Mouse (Mus musculus) spleen, adult 2 months (tissue): ENCODE measurements around the gene Vwa5b2. TPM values are rescaled to one million over a fixed set of nuclear protein-coding genes. Genes with fewer than 3 reads are reported as not detected.

Experiments used
- DNase-seq, 2 experiments: peaks; one replicate each; pipeline versions ENCODE4 v3.0.0 to v3.0.0-alpha.2; 2012 to 2021; ENCODE audit warnings: low spot score in 2 of 2, low read depth in 1 of 2
- H3K27ac ChIP-seq: fragments of 200-500 bp; 2 replicates; pipeline ENCODE4 v1.5.1; 2012; ENCODE audit warnings: low read length, inconsistent platforms; ENCODE audit not compliant: insufficient read depth
- H3K27me3 ChIP-seq: fragments of 200-500 bp; 2 replicates; pipeline ENCODE4 v1.6.1; 2012; ENCODE audit warnings: mild to moderate bottlenecking, moderate library complexity, low read length, inconsistent platforms; ENCODE audit not compliant: control insufficient read depth, insufficient read depth
- H3K36me3 ChIP-seq: fragments of 200-500 bp; 2 replicates; pipeline ENCODE4 v1.6.1; 2012; ENCODE audit warnings: mild to moderate bottlenecking, low read length, inconsistent platforms; ENCODE audit not compliant: control insufficient read depth, insufficient read depth
- H3K4me1 ChIP-seq: fragments of 200-500 bp; 2 replicates; pipeline ENCODE4 v1.6.1; 2011; ENCODE audit warnings: inconsistent platforms; ENCODE audit not compliant: control insufficient read depth, insufficient read depth, insufficient read length
- H3K4me3 ChIP-seq: fragments of 200-500 bp; 2 replicates; pipeline ENCODE4 v1.5.1; 2011; ENCODE audit warnings: mild to moderate bottlenecking, inconsistent platforms; ENCODE audit not compliant: insufficient read depth, insufficient read length; ENCODE audit errors: extremely low read depth
- CTCF ChIP-seq: fragments of 200-500 bp; IDR thresholded peaks from 2 replicates; pipeline ENCODE4 v1.5.1; 2011; ENCODE audit warnings: mild to moderate bottlenecking, inconsistent platforms; ENCODE audit not compliant: insufficient read depth, insufficient read length, insufficient replicate concordance; ENCODE audit errors: extremely low read depth
- POLR2A ChIP-seq: fragments of 200-500 bp; IDR thresholded peaks from 2 replicates; pipeline ENCODE4 v1.6.1; 2011; ENCODE audit warnings: low read depth, low read length, inconsistent platforms
- WGBS: fragments of 180-500 bp; shearing (Covaris S2); methylation state at CpG from one replicate; pipeline ENCODE4 v1.1.7; 2018; 5-methylcytosine and 5-hydroxymethylcytosine counted together
- polyA plus RNA-seq: library from polyadenylated mRNA; depleted of rRNA; stranded (reverse); fragments of >200 nt; gene quantifications from 2 replicates; pipeline ENCODE4 v1.2.3, GENCODE M21; 2012

Gene Vwa5b2
- polyA plus RNA-seq, 1 experiment, result 0.07 TPM

DNA sequence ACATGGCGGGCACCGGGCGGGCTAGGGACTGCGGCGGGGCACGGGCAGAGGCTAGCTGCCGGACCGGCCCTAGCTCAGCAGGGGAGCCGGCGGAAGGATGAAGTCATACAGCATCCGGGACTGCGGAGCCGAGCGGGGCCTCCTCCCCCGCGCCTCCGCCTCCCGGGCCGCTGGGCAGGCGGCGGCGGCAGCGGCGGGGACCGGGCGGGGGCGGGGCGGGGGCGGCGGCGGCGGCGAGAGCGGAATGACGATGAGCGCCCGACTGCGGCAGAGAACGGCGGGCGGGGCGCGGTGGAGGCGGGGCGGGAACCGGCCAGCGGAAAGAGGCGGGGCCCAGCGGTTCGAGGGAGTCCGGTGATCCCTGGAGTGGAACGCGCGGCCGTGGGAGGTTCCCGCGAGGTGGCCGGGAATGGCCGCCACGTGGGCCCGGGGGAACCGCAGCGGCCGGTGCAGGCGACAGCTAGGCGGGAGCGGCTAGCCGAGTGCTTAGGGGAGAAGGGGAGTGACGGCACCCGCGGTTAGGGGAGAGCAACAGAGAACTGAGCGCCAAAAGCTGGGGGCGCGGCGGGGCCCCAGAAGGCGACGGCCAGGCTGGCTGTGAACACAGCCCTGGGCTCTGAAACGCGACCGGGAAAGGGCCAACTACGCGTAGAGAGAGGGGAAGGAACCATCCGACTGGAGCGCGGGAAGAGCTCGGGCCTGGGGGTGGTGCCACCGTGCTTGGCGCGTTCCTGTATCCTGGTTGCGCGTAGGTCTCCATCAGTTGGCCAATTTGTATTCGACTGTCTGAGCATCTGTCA lies 32.1 kb downstream of the Vwa5b2 start, which contains the start of gene Camk2n2:
Gene Camk2n2 (minus strand): TSS at position 97 of the 800 bp plus-strand sequence.
- WGBS, result 2% methylated on average over 64 of the region's 92 CpGs
- Histone ChIP-seq H3K4me3 (peak within 1 kb of the TSS; percentile 76), H3K27ac (no peak within 1 kb of the TSS), H3K36me3 (no peaks in the 10 kb centered on the region; the same call in 1 of the 2 replicates), H3K4me1 (peaks cover 8% of the 10 kb centered on the region), H3K27me3 (peaks cover 22% of the 10 kb centered on the region)
- no peak for TF ChIP-seq POLR2A
- TF ChIP-seq CTCF, result no peak
- peak in 1 of 2 experiments; percentile 45 for DNase-seq

DNA sequence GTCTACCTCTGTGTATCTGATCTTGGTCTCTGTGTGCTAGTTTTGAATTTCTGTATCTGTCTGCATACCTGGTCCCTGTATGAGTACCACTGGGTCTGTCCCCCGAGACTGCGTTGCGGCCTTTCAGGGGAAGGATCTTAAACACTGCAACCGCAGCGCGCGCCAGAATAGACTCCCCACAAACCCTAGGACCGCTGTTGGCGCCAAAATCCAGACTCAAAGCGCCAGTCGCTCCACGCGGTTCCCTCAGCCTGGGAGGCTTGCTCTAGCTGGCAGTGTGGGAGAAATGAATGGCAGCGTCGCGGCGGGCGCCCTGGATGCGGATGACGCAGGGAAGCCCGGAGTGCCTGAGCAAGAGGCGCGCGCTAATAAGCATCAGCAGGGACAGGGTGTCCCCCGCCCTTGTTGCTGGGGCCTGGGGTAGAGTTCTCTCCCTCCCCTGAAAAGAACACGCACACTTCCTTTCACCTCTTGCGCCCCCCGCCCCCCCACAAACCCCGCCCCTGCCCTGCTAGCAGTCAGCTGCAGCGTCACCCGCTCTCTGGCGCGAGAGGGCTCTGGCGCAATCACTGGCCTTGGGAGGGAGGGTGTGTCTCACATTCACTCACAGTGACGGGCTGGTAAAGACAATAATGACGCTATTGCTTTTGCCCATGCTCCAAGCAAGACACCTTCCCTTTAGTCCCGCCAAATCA lies 32.9 kb downstream of the Vwa5b2 start:
- H3K27me3 ChIP-seq, result peaks cover 22% of the 10 kb centered on the region
- H3K4me1 ChIP-seq, result peaks cover 8% of the 10 kb centered on the region
- peak overlapping the region; percentile 76 for H3K4me3 ChIP-seq
- TF ChIP-seq POLR2A, result no peak
- no peak for TF ChIP-seq CTCF
- no peak for DNase-seq
- H3K36me3 ChIP-seq, result no peaks in the 10 kb centered on the region; the same call in 1 of the 2 replicates
- H3K27ac ChIP-seq, result no peak overlapping the region
- under 1% methylated on average over 34 of the region's 37 CpGs for WGBS

DNA sequence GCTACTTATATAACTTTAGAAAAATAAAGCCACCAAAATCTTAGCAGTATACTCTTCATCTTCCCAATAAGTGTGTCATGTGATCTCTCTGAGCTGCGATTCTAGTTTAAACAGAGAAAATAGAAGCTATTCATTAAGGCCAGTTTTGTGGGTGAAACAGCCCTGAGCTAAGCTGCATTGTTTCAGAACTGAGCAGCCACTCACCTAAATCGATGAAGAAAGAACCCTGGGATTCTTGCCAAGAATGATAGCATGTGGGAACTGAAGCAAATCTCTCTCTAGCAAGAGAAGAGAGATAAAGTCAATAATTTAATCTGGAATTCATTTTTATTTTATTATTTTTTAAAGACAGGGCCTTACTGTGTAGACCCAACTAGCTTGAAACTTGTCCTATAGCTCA lies 33.9 kb downstream of the Vwa5b2 start:
- Histone ChIP-seq H3K36me3 (no peaks in the 10 kb centered on the region; the same call in 1 of the 2 replicates), H3K4me3 (no peak overlapping the region), H3K4me1 (peaks cover 8% of the 10 kb centered on the region), H3K27ac (no peak overlapping the region), H3K27me3 (peaks cover 22% of the 10 kb centered on the region)
- no peak for DNase-seq
- TF ChIP-seq CTCF (no peak), POLR2A (no peak)
- 66% methylated on average over 2 of the region's 2 CpGs for WGBS

- no peak overlapping the region for H3K27ac ChIP-seq
- WGBS, result 78% methylated on average over 11 of the region's 11 CpGs
Observed at GRCm38 (mm10) chr16:20628871-20629391, 39.7 kb downstream of the Vwa5b2 start.

GRCm38 (mm10) chr16:20629731-20630634 lies 40.7 kb downstream of the Vwa5b2 start, which contains the start of gene Ece2:
TSS of gene Ece2 (plus strand) at chr16:20629828.
- Histone ChIP-seq H3K27me3 (peaks cover 6% of the 10 kb centered on the region; the same call in 1 of the 2 replicates), H3K4me3 (peak within 1 kb of the TSS; percentile 19; the same call in 1 of the 2 replicates), H3K27ac (no peak within 1 kb of the TSS), H3K36me3 (no peaks in the 10 kb centered on the region), H3K4me1 (0 out of 2 replicates have a peak, but pooled peaks cover 5% of the 10 kb centered on the region)
- 12% methylated on average over 52 of the region's 54 CpGs for WGBS
- DNase-seq, result no peak
- TF ChIP-seq POLR2A (no peak), CTCF (no peak)

More at GRCm38 (mm10) chr16:20628871-20629391, 39.7 kb downstream of the Vwa5b2 start:
- Histone ChIP-seq H3K36me3 (no peaks in the 10 kb centered on the region), H3K27me3 (peaks cover 6% of the 10 kb centered on the region; the same call in 1 of the 2 replicates), H3K4me3 (no peak overlapping the region), H3K4me1 (0 out of 2 replicates have a peak, but pooled peaks cover 5% of the 10 kb centered on the region)
- no peak for DNase-seq
- TF ChIP-seq POLR2A, result no peak
- TF ChIP-seq CTCF, result no peak

GRCm38 (mm10) chr16:20637410-20637809 lies 48.1 kb downstream of the Vwa5b2 start:
- Histone ChIP-seq H3K4me1 (no peaks in the 10 kb centered on the region), H3K27me3 (no peaks in the 10 kb centered on the region), H3K36me3 (no peaks in the 10 kb centered on the region), H3K4me3 (no peak overlapping the region), H3K27ac (no peak overlapping the region)
- WGBS, result 86% methylated on average over 8 of the region's 8 CpGs
- DNase-seq, result no peak
- TF ChIP-seq POLR2A, result no peak
- no peak for TF ChIP-seq CTCF
